Mouse (Mus musculus): ENCODE data around the gene Plcd3.
A peak's percentile ranks its signal among the peaks of the same experiment; 100 is the strongest.

Plcd3 gene

DNA sequence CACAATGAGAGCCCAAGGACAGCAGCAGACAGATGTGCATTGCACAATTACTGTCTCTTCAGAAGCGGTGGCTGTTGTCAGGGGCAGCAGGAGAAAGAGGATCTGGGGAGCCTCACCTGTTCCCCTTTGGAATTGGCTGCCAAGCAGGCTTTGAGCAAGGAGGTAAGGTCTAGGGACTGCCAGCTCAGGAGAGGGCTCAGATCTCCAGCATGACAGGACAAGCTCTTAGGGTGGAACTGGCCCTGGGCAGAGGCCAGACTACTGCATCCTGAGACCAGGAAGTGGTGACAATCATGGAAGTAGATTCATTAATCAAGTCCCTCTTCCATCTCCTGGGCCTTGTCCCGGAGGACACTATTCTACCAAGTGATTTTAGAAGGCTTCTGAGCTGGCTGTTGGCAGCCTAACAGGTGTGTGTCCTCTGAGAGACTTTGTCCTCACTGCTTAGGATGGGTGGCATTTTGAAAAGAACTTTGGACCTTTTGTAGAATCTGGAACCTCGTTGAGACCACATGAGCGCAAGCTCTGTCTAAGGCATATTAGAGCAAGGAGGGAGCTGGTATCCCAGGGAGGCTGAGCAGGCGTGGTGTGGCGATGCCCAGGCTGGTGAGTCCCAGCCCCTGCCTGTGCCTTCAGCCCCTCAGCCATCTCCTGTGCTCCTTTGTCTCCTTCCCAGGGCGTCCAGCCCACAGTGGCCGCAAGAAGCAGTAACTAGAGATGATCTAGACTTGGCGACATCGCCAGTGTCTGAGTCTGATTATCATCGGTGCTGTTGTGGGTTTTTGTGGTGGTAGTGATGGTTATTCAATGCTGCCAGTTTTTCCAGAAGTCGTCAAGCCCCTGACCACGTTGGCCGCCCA lies 35.0 kb downstream of the Plcd3 start:
- no peak for DNase-seq (ENCODE audit: low read depth, low spot score)

DNA sequence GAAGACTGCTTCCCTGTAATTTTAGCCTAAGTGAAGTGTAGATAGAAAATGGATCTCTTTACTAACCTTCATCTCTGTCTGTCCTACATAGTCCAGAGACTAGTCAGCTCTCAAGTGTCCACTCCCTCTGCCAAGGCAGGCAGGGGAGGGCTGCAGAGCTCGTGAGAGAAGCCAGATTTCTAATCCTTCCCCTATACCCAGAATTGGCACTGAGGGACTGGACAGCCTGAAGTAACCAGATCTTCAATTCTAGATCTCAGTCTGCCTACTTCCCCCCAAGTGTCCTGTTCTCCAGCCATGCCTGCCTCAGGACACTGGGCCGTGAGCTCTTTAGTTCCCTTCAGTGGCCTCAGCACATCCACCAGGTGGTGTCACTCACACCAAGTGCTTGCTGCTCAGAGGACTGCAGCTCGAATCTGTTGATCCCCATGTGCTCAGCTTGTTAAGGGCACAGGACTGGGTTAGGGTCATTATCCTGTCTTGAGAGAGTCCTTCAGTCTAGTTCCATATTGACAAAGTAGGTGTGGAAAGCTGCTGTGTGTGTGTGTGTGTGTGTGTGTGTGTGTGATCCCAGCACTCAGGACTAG lies 42.9 kb downstream of the Plcd3 start:
- DNase-seq (ENCODE audit: low read depth, low spot score), result no peak

DNA sequence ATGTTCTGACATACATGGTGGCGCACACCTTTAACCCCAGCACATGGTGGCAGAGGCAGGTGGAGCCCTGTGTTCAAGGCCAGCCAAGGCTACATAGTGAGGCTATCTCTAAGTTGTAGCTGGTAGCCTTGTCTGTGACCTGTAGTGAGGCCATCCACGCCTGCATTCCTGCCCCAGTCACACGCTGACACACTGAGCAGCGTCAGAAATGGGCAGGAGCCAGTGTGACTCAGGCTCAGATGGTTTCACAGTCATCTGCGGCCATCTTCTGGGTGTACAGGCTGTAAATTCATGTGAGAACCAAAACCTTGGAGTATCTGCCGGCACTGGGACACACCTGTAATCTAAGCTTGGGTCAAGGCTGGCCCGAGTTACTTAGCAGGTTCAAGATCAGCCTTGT lies 44.8 kb downstream of the Plcd3 start:
- DNase-seq (ENCODE audit: low read depth, low spot score), result no peak

DNA sequence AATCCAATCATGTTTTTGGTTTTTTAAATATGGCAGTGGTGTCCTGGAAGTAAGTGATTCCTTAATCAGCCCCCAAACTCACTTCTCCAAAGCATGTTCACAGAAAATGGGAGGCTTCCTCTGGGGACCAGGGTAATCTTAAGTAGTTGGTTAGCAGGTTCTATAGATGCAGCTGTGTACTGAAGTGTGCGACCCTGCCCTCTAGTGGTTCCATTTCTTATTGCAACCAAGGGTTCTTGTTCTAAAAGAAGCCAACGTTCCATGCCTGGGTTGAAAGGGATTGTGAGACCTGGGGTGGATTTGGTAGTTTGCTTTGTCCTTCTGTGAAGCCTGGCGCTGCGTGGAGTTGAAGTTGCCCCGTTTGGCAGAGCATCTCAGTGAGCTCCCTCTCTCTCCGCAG lies 46.7 kb downstream of the Plcd3 start:
- DNase-seq (ENCODE audit: low read depth, low spot score), result peak; percentile 82

DNA sequence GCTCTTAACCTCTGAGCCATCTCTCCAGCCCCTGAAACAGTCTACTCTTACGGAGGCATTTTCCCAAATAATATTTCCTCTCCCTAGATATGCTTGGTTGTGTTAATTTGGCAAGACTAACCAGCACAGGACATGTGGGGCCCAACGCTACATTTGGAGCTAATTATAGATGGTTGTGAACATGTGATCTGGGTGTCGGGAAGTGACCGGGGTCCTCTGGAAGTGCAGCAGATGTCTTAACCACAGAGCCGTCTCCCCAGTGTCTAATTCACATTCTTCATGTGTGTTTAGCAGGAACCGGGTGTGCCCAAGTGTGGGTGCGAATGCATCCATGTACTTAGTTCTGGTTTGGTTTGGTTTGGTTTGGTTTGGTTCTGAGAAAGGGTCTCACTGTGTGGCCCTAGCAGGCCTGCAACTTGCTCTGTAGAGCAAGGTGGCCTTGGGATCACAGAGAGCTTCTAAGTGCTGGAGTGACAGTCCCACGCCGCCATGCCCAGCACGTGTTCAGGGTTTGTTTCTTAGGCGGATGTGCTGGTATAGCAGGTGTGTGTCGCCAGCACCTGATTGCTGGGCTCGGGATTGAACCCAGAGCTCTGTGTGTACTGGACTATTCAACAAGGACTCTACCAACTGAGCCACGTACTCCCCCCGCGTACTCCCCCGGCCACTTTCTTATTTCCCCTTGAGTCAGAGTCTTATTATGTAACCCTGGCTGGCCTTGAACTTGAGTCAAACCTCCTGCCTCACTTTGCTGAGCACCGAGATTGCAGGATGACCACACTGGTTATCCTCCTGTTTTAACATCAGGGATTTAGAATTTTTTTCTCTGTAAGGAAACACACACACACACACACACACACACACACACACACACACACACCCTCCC lies 48.0 kb downstream of the Plcd3 start:
- DNase-seq (ENCODE audit: low read depth, low spot score), result no peak

DNA sequence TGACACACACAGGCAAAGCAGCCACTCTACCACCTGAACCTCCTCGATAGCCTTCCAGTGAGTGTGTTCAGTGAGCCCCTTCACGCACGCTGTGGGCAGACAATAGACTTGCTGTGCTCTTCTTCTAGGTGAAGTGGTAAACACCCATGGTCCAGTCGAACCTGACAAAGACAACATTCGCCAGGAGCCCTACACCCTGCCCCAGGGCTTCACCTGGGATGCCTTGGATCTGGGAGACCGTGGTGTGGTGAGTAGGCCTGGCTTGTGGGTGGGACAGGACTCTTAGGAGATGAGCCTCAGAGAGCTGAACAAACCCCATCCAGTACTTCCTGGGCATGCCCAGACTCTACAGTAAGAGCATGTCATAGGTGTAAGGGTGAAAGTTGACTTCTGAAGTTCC lies 49.4 kb downstream of the Plcd3 start:
- no peak for DNase-seq (ENCODE audit: low read depth, low spot score)

DNA sequence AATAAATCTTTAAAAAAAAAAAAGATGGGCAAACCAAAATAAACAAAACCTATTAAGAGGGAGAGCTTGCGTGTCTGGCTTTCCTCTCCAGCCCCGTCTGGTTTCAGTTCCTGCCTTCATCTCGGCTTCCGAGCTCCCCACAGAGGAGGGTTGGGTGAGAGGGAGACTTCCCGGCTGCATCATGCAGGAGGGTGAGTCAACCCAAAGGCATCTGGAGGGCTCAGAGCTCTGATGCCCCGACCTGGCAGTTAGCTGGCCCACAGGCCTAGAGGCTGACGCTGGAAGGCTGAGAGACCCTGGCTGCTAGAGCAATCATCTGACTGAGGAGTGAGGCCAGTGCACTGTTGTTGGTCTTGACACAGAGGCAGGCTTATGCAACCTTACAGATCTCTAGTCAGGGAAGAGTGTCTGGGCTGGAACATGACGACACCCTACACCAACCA lies 50.2 kb downstream of the Plcd3 start:
- no peak for DNase-seq (ENCODE audit: low read depth, low spot score)

DNA sequence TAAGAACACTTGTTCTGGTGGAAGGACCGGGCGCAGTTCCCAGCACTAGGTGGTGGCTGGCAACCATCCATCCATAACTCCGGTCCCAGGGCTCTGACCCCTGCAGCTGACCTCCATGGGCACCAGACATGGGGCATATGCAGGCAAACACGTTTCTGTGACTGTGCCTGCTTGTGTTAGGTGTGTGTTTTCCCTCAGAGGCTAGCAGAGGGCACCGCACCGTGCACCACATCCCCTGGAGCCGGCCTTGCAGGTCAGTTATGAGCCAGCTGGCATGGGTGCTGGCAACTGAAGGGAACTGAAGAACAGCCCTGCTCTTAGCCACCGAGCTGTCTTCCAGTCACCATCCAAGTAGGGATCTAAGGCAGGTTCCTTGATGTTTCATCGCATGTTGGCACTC lies 51.3 kb downstream of the Plcd3 start:
- DNase-seq (ENCODE audit: low read depth, low spot score), result no peak

DNA sequence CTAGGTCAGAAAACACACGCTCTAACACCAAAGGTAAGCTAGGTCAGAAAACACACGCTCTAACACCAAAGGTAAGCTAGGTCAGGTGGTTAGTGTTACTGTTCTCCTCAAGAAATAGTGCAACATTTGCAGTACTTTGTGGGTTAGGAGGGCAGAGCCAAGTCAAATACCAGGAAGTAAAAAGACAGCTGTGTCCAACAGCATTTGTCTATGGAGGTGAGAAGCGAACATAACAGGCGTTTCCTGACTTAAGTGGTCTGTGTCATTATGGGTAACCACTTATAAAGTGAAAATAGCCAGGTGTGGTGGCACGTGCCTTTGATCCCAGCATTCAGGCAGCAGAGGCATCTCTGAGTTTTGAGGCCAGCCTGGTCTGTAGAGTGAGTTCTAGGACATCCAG lies 51.8 kb downstream of the Plcd3 start:
- DNase-seq (ENCODE audit: low read depth, low spot score), result no peak

DNA sequence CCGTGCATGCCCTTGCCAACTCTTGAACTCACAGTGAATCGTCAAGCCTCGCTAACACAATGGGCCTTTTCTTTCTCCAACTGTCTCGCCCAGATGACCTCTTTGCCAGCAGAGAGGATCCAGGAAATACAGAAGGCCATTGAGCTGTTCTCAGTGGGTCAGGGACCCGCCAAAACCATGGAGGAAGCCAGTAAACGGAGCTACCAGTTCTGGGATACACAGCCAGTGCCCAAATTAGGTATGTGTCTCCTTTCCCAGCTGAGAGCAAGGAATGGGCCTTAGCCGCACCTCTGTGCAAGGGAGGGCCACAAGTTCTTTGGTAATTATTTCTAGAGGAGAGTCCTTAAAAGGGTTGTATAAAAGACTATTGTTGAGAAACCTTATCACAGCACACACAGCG lies 55.2 kb downstream of the Plcd3 start:
- no peak for DNase-seq (ENCODE audit: low read depth, low spot score)

DNA sequence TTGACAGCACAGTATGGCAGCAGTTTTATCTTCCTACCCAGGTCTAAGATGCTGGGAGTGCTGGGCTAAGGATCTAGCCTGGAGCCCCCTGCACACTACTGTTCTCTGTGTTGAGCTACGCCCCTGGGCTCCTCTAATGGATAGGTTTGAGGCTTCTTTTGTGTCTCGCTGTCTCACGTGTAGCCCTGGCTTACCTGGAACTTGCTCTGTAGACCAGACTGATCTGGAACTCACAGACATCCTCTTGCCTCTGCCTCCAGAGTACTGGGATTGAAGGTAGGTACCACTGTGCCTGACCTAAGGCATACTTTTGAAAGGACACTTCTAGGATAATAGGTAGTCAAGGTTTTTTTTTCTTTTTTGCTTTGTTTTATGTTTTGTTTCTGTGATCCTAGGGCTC lies 57.5 kb downstream of the Plcd3 start:
- no peak for DNase-seq (ENCODE audit: low read depth, low spot score)

DNA sequence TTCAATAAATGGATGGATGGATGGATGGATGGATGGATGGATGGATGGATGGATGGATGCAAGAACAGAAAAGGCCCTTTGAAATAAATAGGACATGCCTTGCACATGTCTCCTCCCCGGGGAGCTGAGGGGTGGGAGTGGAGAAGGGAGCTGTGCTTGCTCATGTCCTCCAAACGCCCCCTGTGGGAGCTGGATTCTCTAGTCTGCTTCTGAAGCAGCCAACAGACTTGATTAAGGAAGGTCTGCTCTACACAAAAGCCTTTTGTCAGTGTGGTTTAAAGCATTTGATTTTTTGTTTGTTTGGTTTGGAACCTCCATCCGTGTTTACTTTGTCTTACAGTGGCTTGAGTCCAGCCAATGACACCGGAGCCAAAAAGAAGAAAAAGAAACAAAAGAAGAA lies 58.6 kb downstream of the Plcd3 start:
- DNase-seq (ENCODE audit: low read depth, low spot score), result no peak

DNA sequence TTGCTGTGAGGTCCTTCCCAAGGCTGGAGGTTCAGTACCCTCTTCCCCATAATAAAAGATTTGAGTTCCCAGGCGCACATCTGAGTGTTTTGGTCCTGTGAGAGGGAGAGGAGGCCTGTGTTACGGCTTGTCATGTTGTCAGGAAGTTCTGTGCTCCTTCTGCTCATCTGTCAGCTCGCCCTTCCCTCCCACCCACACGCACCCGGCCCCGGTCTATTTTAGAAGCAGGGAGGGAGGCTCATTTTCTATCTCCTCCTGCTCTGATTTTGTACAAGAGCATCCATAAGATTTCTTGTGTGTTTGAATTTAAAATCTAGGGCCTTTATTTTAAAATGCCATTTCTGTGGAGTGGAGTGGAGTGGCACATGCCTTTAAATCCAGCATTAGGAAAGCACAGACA lies 63.4 kb downstream of the Plcd3 start:
- no peak for DNase-seq (ENCODE audit: low read depth, low spot score)

DNA sequence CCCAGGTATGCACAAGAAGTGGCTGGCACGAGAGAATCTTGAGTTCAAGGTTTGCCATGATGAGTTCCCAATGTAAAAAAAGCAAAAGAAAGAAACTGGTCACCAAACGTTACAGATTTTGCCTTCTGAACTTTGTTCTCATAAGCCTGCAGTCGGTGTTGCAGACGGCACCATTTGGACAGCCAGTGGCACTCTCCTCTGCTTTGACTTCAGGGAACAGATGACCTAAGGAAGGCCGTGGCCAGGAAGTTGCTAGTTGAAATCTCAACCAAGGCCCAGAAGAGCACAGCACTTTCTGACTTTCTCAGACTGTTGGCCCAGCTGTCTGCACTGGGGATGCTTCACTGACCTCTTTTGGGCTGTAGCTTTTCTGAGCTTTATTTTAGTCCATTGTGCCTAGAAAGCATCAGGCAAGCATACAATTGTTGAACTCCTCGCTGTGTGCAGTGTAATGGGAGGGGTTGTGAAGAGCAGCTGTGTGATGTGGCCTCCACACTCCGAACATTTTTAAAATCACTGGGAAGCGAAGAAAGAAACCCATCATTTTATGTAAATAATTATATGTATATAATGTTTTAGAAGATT lies 64.5 kb downstream of the Plcd3 start:
- no peak for DNase-seq (ENCODE audit: low read depth, low spot score)

DNA sequence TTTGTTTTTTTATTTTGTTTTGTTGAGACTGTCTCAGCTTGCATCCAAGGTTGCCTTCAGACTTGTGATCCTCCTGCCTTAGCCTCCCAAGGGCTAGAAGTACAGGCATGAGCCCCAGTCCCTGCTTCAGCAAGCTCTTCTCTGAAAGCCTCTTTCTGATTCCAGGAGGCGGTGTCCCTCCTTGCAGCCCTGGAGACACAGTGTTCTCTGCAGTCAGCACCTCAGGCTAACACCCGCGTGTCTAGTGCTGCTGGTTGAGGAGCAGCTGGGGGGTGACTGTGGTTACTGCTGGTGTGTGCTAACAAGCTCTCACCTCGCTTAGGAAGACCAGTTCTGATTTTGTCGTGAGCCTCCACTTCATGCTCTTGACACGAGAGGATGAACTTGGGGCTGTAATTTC lies 66.5 kb downstream of the Plcd3 start:
- no peak for DNase-seq (ENCODE audit: low read depth, low spot score)

DNA sequence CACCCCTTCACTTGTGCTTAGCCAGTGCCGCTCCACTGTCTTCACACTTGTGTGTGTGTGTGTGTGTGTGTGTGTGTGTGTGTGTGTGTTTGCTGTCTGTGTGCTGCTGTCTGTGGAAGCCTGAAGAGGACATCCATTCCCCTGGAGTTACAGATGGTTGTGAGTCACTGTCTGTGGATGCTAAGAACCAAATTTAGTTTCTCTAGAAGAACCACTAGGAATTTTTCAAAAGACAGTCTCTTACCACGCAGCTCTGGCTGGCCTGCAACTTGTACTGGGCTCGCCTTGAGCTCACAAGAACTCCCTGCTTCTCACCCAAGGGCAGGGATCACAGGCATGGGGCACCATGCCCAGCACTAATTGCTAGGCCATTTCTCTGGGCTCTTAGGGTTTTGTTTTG lies 68.4 kb downstream of the Plcd3 start:
- no peak for DNase-seq (ENCODE audit: low read depth, low spot score)

DNA sequence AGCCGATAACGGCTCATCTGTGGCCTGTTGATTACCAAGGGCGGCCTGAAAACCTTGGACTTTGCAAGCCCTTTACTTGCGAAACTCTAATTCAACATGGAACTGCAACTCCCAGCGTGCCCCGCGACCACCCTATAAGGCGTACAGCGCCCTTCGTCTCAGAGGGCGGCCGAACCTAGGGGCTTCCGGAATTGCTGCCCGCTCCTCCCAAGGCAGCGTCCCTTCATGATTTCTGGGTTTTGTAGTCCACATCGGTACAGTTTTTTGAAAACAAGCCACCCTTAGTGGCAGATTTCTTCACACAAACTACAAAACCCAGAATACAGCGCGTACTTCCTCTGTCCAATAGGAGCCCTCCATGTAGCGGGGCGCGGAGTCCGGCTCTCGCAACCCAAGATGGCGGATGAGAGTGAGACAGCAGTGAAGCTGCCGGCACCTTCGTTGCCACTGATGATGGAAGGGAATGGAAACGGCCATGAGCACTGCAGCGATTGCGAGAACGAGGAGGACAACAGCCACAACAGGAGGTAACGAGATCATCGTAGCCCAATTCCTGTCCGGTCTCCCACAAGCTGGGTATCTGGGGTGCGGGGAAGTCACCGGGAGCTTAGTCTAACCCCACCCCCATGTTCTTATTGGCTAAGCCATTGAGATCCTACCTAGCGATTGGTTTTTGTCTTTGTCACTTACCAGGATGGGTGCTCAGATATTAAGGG lies 73.1 kb downstream of the Plcd3 start, which contains the start of the genes Nmt1 and Dcakd:
Gene Nmt1, plus strand, starts transcription at position 15 of the 716 bp plus-strand sequence.
Gene Dcakd, minus strand, starts transcription at position 158 of the 716 bp plus-strand sequence.
- DNase-seq (ENCODE audit: low read depth, low spot score), result peak; percentile 96

DNA sequence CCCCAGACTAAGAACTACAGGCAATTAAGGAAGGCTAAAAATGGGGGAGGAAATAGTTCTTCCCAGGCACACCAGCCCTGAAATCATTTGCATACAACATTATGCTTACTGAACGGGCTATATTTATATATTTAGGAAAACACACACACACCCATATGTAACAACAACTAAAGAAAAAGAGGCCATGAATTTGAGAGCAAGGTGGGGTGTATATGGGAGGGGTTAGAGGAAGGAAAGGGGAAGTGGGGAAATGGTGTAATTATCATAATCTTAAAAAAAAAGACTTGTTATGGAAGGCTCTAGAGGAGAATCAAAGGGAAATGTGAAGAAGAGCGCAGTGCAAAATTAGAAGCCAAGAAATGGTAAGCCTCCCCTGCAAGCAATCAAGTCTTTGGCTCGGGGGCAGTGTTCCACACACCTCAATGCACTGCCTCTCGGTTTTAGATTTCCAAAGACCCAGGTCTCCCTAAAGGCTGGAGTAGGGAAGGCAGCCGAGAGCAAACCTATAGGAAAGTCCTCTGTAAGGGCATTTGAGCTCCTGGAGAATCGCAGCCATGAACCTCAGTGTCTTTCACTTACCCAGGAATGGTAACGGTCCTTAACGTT lies 73.8 kb downstream of the Plcd3 start:
- DNase-seq (ENCODE audit: low read depth, low spot score), result no peak

DNA sequence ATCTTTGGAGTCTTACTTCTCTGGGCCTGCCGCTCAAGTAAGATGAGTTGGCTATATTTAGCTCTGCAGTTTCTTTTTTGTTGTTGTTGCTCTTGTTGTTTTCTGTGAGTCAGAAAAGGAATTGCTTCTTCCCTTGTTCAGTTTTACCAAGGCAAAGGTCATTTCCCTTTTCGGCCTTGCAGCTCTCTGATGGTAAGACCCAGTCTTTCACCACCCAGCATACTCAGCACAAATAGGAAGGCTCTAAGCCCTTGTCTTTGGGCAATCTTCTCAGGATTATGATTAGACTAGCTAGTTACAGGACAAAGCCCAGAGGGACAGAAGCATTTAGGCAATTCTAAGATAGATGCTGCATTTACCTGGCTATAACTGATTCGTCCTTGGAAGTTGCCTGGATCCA lies 74.6 kb downstream of the Plcd3 start:
- DNase-seq (ENCODE audit: low read depth, low spot score), result no peak

DNA sequence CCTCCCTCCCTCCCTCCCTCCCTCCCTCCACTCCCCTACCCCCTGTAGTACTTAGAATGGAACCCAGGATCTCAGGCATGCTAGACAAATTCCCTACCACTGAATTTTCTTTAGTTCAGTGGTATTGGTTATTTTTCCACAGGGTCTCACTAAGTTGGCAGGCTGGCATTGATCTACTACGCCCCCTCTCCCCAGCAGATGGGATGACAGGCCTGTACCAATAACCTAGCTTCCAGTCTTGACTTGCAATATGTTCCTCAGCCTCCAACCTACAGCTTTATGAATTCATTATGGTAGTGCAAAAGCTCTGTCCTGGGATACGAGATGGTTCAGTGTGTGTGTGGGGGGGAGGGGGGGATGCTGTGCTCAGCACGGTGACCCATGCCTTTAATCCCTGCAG lies 77.5 kb downstream of the Plcd3 start:
- no peak for DNase-seq (ENCODE audit: low read depth, low spot score)

Measured in forelimb bud, embryonic 11.5 days (tissue).